Mouse (Mus musculus) small intestine, adult 2 months (tissue): ENCODE data around the gene Egfl8.

Experiments used
- CTCF ChIP-seq: fragments of 200-500 bp; IDR thresholded peaks from 2 replicates; pipeline ENCODE4 v1.5.1; 2012; ENCODE audit warnings: low read depth, mild to moderate bottlenecking, control low read depth, inconsistent platforms, low read length, moderate library complexity, mixed read lengths; ENCODE audit not compliant: insufficient replicate concordance, insufficient read length; ENCODE audit errors: extremely low read depth
- POLR2A ChIP-seq: fragments of 200-500 bp; IDR thresholded peaks from 2 replicates; pipeline ENCODE4 v1.6.1; 2012; ENCODE audit warnings: low read depth, mild to moderate bottlenecking, control low read depth, inconsistent platforms, low read length, moderate library complexity

GRCm38 (mm10) chr17:34593752-34594525, 21.8 kb downstream of the Egfl8 start:
- TF ChIP-seq POLR2A, result no peak
- no peak for TF ChIP-seq CTCF
